Mouse (Mus musculus) monocyte, adult 2 months (primary cell): ENCODE results near the gene Lysmd1.

Experiments used
- DNase-seq, 2 experiments: peaks; one replicate each; pipeline ENCODE4 v3.0.0; 2022; ENCODE audit warnings: low spot score in 2 of 2, low read depth in 1 of 2

Lysmd1 gene

GRCm38 (mm10) chr3:95172526-95173255 is 38.8 kb downstream of the Lysmd1 start:
- no peak for DNase-seq

GRCm38 (mm10) chr3:95173256-95173949 is 39.5 kb downstream of the Lysmd1 start:
- no peak for DNase-seq

GRCm38 (mm10) chr3:95174011-95174592 is 40.2 kb downstream of the Lysmd1 start:
- DNase-seq, result peak; percentile 45 to 79

GRCm38 (mm10) chr3:95176500-95176899 is 42.6 kb downstream of the Lysmd1 start:
- no peak for DNase-seq

- DNase-seq, result no peak
Measured at GRCm38 (mm10) chr3:95177583-95177982, 43.7 kb downstream of the Lysmd1 start.

- DNase-seq, result no peak
Measured at GRCm38 (mm10) chr3:95178948-95179347, 45.1 kb downstream of the Lysmd1 start.

- DNase-seq, result no peak
Measured at GRCm38 (mm10) chr3:95179890-95180289, 46.0 kb downstream of the Lysmd1 start.

- no peak for DNase-seq
Measured at GRCm38 (mm10) chr3:95181841-95182240, 48.0 kb downstream of the Lysmd1 start.

- no peak for DNase-seq
Measured at GRCm38 (mm10) chr3:95184796-95185577, 51.1 kb downstream of the Lysmd1 start.

- no peak for DNase-seq
Measured at GRCm38 (mm10) chr3:95186100-95186499, 52.2 kb downstream of the Lysmd1 start.

GRCm38 (mm10) chr3:95186888-95187287 is 53.0 kb downstream of the Lysmd1 start:
- DNase-seq, result no peak
